Mouse (Mus musculus) liver, embryonic 14.5 days (tissue): ENCODE results near the gene Anapc11. TPM values are rescaled to one million over a fixed set of nuclear protein-coding genes. Genes with fewer than 3 reads are reported as not detected.

Source experiments
- ATAC-seq: fragments of 200-750 bp; cut with Nextera tagmentation; 2 replicates; pipeline ENCODE4 v1.8.0; 2017; ENCODE audit warnings: moderate number of reproducible peaks, mild to moderate bottlenecking, moderate library complexity; ENCODE audit not compliant: insufficient read depth
- DNase-seq, 3 experiments: peaks; one replicate each; pipeline ENCODE4 v3.0.0-alpha.2; 2012 to 2013; ENCODE audit warnings: low read depth in 3 of 3, low spot score in 3 of 3
- H3K27ac ChIP-seq: fragments of 300-500 bp; sonication (generic); 2 replicates; pipeline ENCODE4 v1.5.1; 2014; ENCODE audit warnings: moderate library complexity, mild to moderate bottlenecking, control low read depth, inconsistent platforms
- H3K27me3 ChIP-seq: fragments of 300-500 bp; sonication (generic); 2 replicates; pipeline ENCODE4 v1.6.1; 2014; ENCODE audit warnings: mild to moderate bottlenecking, low read length, moderate library complexity; ENCODE audit not compliant: control insufficient read depth, insufficient read depth
- H3K36me3 ChIP-seq: fragments of 300-500 bp; sonication (generic); replicated peaks from 2 replicates; pipeline ENCODE4 v1.6.1; 2014; ENCODE audit warnings: low read depth; ENCODE audit not compliant: control insufficient read depth, insufficient read depth
- H3K4me1 ChIP-seq, 2 experiments: fragments of 200-500 bp in 1 of 2; fragments of 300-500 bp in 1 of 2; sonication (generic) in 1 of 2; replicated peaks; 2 replicates each; pipeline ENCODE4 v1.6.1; 2012 to 2014; ENCODE audit warnings: antibody characterized with exemption in 1 of 2, inconsistent platforms in 1 of 2, low read length in 1 of 2; ENCODE audit not compliant: control insufficient read depth in 2 of 2, insufficient read depth in 2 of 2
- H3K4me2 ChIP-seq: fragments of 300-500 bp; sonication (generic); 2 replicates; pipeline ENCODE4 v1.6.1; 2014; ENCODE audit warnings: low read depth, mild to moderate bottlenecking, control low read depth, moderate library complexity
- H3K4me3 ChIP-seq, 2 experiments: fragments of 200-500 bp in 1 of 2; fragments of 300-500 bp in 1 of 2; sonication (generic) in 1 of 2; 2 replicates each; pipeline ENCODE4 v1.5.1; 2012 to 2014; ENCODE audit warnings: low read depth in 2 of 2, low read length in 2 of 2, mild to moderate bottlenecking in 2 of 2, control low read depth in 1 of 2, inconsistent platforms in 1 of 2, moderate library complexity in 1 of 2; ENCODE audit not compliant: insufficient read depth in 1 of 2
- H3K9ac ChIP-seq: fragments of 300-500 bp; sonication (generic); replicated peaks from 2 replicates; pipeline ENCODE4 v1.6.1; 2014; ENCODE audit warnings: mild to moderate bottlenecking, control low read depth, moderate library complexity
- H3K9me3 ChIP-seq: fragments of 300-500 bp; sonication (generic); 2 replicates; pipeline ENCODE4 v1.6.1; 2016; ENCODE audit warnings: low read length, mixed read lengths; ENCODE audit not compliant: control insufficient read depth
- CTCF ChIP-seq: IDR thresholded peaks from 2 replicates; pipeline ENCODE4 v1.5.1; 2016; ENCODE audit warnings: antibody characterized with exemption, low read depth, control low read depth
- EP300 ChIP-seq: IDR thresholded peaks from 2 replicates; pipeline ENCODE4 v1.6.1; 2016; ENCODE audit warnings: antibody characterized with exemption, low read depth
- WGBS: fragments of 180-500 bp; shearing (Covaris S2); extraction: QIAGEN DNeasy Blood & Tissue Kit; methylation state at CpG from one replicate; pipeline ENCODE4 v1.1.7; 2014; ENCODE audit not compliant: insufficient replicate concordance; 5-methylcytosine and 5-hydroxymethylcytosine counted together
- polyA plus RNA-seq, 2 experiments: library from polyadenylated mRNA; depleted of rRNA in 1 of 2; stranded (reverse) in 1 of 2; unstranded in 1 of 2; fragments of >200 nt; fragmentation: Nextera tagmentation in 1 of 2; extraction: Ambion mirVana in 1 of 2; gene quantifications; 2 replicates each; pipeline versions ENCODE4 v1.2.1 to v1.2.3; 2012 to 2014

Anapc11 gene
- polyA plus RNA-seq, 2 experiments, result 60.4 to 93.5 TPM

- TF ChIP-seq CTCF, result no peak
- TF ChIP-seq EP300, result peak; percentile 31; the same call in 1 of the 2 replicates
- Histone ChIP-seq H3K4me3 (peak within 1 kb of the TSS; percentile 74 to 90), H3K27me3 (no peaks in the 10 kb centered on the region), H3K4me2 (peak within 1 kb of the TSS; percentile 96), H3K4me1 (peaks cover 13 to 16% of the 10 kb centered on the region in 2 experiments), H3K27ac (peak within 1 kb of the TSS; percentile 87), H3K36me3 (peaks cover 46% of the 10 kb centered on the region), H3K9ac (peak within 1 kb of the TSS; percentile 82), H3K9me3 (no peaks in the 10 kb centered on the region)
- DNase-seq (peak; percentile 85 to 88 (median 87)), ATAC-seq (peak; percentile 93)
- WGBS, result under 1% methylated on average over 56 of the region's 56 CpGs
Observed at GRCm38 (mm10) chr11:120617519-120618112, 19.4 kb downstream of the Anapc11 start, which contains the start of gene Pcyt2. Gene Pcyt2, minus strand, starts transcription at chr11:120617936.

DNA sequence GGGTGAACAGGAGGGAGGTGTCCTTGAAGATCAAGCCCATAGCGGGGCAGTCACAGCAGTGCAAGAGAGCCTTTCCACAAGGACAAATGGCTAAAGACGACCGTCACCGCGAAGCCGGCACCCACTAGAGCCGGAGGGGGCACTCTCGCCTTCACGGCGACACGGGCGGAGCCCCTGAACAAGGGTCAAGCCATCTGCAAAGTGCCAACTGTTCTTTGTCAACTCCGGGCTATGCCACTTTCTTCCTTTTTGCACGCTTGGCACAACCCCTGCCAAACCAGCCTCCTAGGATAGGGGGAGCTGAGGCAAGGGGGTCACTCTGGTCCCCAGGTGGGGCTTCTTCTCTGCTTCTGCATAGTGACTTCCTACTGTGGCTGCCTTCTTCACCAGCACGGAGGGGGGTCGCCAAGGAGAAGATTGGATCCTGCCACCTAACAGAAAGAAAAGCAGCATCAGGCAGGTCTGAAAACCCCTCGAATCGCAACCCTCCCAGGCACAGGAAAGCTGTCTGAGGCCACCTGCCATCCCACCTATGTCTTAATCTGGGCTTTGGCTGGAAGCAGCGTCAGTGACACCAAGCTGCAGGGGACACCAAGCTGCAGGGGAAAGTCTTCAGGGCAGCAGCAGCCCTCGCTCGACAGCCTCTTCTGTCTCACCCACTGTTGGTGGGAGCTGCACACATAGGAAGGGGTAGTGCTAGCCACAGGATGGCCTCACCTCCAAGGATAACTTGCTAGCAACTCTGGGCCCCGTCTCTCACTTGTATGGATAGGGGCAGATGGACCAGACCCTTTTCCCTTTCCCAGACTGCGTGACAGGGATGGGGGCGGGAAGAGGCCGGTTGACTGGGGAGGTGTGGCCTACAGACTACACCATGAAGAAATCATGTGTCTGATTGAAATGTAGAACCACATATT, 20.7 kb downstream of the Anapc11 start:
- no peaks in the 10 kb centered on the region for H3K9me3 ChIP-seq
- no peak overlapping the region for H3K27ac ChIP-seq
- peak overlapping the region; percentile 96 for H3K4me2 ChIP-seq
- TF ChIP-seq EP300 (no peak), CTCF (no peak)
- H3K4me1 ChIP-seq, result peaks cover 14 to 19% of the 10 kb centered on the region in 2 experiments
- ATAC-seq (no peak), DNase-seq (no peak)
- no peaks in the 10 kb centered on the region for H3K27me3 ChIP-seq
- H3K36me3 ChIP-seq, result peaks cover 41% of the 10 kb centered on the region
- H3K4me3 ChIP-seq, result no peak overlapping the region
- 83% methylated on average over 25 of the region's 25 CpGs for WGBS
- H3K9ac ChIP-seq, result no peak overlapping the region; the same call in 1 of the 2 replicates

DNA sequence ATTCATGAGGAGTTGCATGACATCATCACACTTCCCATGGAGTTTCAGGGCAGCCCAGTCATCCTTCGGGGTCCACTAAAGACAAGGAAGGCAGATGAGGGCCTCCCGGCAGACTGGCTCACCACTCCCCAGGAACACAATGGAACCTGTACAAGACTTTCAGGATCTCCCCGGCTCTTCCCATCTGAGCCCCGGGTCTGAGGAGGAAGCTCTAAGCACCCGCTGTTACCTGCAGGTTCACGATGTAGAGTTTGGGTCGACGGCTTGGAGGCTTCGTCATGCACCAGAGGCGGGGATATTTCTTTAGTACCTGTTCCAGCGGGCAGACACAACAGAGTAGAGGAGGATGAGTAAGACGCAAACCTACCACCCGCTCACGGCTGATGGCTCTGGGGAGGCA, 22.0 kb downstream of the Anapc11 start:
- WGBS, result 92% methylated on average over 14 of the region's 14 CpGs
- no peak for DNase-seq
- no peak for ATAC-seq
- Histone ChIP-seq H3K27me3 (no peaks in the 10 kb centered on the region), H3K36me3 (peaks cover 41% of the 10 kb centered on the region), H3K4me2 (no peak overlapping the region), H3K4me1 (peaks cover 18 to 23% of the 10 kb centered on the region in 2 experiments), H3K4me3 (no peak overlapping the region), H3K9ac (no peak overlapping the region), H3K27ac (no peak overlapping the region), H3K9me3 (no peaks in the 10 kb centered on the region)
- no peak for TF ChIP-seq CTCF

GRCm38 (mm10) chr11:120622805-120623204, 24.6 kb downstream of the Anapc11 start:
- H3K4me2 ChIP-seq, result no peak overlapping the region
- ATAC-seq (no peak), DNase-seq (no peak)
- no peak overlapping the region for H3K27ac ChIP-seq
- no peak overlapping the region for H3K4me3 ChIP-seq
- H3K9me3 ChIP-seq, result no peaks in the 10 kb centered on the region
- 84% methylated on average over 6 of the region's 6 CpGs for WGBS
- H3K4me1 ChIP-seq, result peaks cover 13 to 22% of the 10 kb centered on the region in 2 experiments
- peaks cover 41% of the 10 kb centered on the region for H3K36me3 ChIP-seq
- no peaks in the 10 kb centered on the region for H3K27me3 ChIP-seq
- no peak for TF ChIP-seq CTCF
- TF ChIP-seq EP300, result no peak
- no peak overlapping the region for H3K9ac ChIP-seq
